Mouse (Mus musculus): Measurements from ENCODE around the gene Nudt15.

Gene Nudt15

DNA sequence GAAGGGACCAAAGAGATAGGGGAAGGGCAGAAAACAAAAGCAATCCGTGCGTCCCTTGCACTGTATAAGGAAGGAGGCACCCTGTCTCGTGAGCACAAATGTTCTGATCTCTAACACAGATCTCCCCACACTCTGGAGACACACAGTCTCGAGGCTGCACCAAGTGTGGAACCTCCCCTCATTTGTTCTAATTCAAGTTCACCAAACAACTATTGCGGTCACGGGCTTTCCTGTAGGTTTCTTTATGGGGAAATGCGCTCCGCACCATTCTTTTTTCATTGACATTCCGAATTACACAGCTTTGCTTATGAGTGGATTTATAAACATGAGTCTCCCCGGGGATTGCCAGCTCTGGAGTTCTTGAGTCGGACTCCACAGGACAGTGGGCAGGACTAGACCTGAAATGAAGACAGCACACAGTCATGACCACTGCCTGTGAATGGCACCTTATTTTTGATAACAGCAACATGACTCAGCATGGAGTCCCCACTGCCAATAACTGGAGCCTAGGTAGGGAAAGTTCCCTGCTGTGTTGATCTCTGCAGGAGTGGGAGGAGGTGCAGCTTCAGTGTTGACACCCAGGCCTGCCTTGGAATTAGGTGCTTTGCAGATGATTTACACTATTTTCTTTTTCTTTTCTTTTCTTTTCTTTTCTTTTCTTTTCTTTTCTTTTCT is 40.2 kb downstream of the Nudt15 start:
- in situ Hi-C loops (cut with MboI, MseI): no loop called here

DNA sequence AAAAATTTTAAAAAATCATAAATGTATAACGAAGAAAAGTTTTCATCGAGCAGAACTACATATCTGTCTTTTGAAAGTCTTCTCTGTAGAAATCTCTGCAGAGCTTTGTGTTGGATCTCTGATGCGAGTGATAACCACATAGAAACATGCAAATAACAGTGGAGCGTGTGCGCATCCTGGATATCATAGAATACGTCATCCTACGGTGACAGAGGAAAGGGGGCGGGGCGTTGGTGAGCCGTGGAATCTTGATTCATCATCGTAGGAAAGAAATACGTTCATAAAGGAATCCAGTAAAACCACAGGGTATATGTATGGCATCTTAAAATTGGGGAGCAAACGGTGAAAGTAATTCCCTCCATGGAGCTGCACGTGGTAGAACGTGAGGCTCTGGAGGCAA is 40.8 kb downstream of the Nudt15 start:
- in situ Hi-C loops (cut with MboI, MseI): no loop called here

DNA sequence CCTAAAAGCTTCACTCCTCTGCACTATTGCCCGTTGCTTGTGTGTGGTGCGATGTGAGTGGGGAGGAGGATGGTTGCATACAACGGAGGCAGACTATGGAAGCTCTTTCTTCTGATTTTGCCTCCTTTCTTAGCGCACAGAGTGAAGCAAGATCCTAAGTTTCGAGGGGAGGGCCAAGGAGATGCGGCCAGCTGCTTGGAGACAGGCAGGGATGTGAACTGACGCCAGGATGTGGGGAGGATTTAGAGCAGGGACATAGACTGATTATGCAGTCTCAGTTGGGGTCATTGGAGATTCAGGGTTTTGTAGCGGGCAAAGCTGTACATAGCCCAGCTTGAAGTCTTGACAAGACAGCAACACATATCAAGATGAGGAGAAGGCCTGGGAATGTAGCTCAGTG is 41.8 kb downstream of the Nudt15 start:
- in situ Hi-C loops (cut with MboI, MseI): no loop called here

DNA sequence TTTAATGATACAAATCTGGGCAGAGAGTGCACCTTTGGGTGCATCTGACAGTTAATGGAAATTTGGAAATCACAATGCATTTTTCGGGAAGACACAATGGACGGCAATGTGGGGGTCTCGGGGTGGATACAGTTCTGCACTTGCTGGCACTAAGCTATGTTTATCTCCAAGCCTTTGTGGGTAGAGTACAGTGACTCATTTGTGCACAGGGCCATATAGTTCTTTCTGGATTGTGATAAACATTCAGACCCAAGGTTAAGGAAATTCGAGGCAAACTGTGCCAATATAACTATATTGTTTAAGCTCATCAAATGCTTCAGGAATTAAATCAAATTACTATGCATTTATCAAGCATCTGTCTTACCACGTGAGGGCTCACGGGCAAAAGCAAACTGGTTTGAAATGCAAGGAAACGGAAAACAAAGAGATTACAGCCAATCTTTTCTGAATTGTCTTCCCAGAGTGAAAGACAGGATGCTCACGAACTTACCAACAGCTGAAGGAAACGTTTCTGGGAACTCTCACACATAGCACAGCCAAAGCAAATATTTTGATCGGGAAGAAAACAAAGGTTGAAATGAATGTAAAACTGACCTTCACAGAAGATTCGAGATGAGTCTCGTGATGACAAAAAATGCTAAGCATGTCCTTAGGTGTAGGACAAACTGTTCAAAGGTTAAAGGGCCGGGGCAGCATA is 44.7 kb downstream of the Nudt15 start:
- in situ Hi-C loops (cut with MboI, MseI): no loop called here

DNA sequence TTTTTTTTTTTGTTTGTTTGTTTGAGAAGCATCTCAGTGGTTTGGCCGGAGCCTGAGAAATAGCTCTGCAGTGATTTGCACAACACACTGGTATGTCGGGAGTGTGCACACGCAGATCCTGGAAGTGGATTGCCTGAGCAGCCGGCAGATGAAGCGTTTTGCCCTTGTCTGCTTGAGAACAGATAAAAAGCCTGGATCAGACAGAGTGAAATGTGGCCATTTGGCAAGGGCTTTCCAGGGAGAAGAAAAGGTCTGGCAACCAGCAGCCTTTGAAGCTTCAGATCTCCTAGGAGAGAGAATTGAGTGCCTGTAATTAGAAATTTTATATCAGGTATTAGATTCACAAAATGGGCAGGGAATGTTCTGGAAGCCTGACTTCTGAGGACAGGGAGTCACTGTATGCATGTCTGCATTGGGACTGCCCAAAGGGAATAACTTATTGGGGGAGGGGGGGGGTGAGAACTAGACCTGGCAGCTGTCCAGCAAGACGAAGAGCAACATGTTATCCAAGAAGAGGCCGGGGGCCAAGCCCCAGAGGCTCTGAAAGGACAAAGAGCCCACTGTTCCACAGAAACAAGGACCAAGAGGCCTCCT is 45.4 kb downstream of the Nudt15 start:
- in situ Hi-C loops (cut with MboI, MseI): no loop called here

DNA sequence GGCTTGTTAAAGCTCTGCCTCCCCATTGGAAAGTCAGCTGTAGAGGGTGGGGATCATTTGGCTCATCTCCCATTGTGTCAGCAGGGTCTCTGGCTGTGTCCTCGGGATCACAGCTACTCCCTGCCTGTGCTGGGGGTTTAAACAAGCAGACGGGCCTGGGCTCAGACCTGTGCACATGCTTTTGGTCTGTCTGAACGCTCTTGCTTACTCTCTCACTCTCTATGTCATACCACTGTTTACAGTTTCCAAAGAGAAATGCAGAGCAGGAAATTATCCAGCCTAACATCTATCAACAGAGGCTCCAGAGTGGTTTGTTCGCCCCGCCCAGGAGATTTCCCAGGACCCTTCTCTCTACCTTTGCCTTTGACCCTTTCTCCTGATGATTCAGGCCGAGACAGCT is 46.3 kb downstream of the Nudt15 start:
- in situ Hi-C loops (cut with MboI, MseI): no loop called here

DNA sequence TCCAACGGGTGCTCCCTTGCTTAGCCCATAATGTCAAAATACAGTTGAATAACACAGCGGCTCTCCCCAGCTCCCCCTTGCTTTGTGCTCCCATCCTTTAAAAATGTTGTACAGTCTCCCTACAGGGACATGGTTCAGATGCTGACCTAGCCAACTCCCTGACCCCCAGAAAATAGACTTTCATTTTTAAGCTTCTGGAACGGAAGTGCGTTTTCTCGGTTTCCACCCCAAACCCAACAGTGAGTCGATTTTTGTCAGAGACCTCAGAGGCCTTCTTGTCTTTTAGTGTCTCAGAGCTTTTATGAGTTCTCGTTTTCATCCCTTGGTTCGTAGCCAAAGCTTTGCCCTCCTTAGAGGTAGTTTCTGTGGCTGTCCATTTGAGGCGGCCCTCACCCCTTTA is 46.8 kb downstream of the Nudt15 start:
- in situ Hi-C loops (cut with MboI, MseI): no loop called here

DNA sequence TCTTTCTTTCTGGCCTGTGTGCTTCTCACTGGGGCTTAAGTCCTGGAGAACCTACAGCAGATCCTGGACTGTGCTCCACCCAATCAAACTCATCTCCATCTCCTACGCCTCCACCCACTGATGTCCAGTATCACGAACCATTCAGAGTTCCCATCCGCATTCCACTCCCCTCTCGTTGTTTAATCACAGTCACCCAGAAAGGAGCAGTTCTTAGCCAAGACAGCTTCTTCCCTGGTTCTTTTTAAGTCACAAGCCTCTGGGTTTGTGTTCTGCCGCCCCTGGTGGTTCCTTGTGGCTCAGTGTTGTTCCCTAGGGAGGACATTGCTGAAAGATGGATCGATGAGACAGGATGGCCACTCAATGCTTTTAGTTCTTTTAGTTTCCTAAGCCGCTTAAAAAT is 52.3 kb downstream of the Nudt15 start:
- in situ Hi-C loops (cut with MboI, MseI): no loop called here

DNA sequence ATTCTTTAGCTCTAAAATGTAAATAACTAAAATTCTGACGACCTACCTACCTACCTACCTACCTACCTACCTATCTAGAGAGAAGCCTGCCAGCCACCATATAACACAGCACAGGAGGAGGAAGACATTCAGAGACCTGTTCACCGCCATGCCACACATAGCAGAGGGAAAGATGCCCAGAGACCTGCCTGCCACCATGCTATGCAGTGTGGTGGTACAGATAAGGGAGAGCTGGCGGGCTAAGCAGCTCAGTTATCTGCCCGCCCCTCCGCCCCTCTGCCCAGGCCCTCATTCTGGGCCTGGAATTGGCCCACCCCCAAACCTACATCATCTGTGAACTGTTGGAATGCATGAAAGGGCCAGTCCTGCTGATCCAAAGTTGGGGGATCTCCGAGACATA is 53.9 kb downstream of the Nudt15 start:
- in situ Hi-C loops (cut with MboI, MseI): no loop called here

DNA sequence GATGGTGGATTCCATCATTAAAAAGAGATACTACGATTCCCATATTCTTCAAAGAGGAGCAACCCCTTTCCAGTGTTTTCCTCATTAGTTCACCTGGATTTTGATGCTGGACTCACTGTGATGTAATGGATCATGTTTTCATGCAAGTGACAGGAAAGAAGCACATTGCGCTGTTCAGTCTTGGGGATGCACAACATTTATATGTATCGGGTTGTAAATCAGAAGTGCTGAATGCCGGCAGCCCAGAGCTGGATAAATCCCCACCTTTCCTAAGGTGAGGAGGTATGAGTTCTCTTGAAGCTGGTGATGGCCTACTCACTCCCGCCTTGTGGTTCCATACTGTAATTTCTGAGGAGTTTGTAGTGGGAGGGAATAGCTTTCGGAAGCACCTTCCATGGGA is 54.7 kb downstream of the Nudt15 start:
- in situ Hi-C loops (cut with MboI, MseI): no loop called here

DNA sequence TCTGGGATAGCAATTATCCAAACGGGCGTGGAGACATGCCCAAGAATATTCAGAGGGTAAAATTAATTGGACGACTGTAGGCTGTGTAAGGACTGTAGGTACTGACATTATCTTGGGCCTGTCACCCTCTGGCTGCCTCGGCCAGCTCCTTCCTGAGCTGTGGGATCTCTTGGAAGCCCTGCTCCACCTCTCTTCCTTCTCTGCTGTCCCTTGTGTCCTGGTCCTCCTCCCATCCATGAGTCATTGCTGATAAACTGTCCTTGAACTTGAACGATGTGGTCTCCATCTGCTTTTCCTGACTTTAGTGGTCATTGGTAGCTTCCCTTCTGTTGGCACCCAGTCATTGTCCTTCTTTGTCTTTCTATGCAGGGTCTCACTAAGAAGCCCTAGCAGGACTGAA is 61.4 kb downstream of the Nudt15 start:
- in situ Hi-C loops (cut with MboI, MseI): no loop called here

DNA sequence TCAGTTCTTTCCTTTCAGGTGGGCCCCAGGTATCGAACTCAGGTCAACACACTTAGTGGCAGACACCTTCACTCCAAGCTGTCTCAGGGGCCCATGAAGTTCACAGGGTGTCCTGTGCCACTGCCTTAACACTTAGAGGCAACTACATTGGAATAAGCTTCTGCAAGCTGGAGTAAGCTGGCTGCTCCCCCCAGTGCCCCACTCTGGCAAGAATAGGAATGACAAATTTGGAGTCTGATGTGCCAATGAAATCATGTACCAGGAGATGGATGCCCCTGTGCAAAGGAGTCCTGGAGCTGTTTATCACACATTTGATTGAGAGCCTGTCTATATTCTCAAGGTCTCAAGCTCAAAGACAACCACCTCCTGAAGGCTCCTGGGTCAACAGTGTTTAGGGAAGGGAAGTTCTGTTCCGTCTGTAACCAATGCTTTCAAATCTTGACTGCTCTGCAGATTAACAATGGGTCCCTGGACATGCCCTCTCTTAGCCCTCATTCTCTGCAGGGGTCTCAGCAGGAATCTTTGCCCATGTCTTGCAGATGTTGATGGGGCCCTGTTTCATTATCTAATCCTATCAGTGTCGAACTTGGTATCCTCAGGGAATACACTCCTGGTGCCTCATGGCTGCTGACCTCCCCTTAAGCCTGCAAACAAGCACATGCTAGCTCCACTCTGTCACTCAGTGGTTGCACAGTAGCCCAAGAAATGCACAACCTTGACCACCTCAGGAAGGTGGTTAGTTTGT is 63.5 kb downstream of the Nudt15 start:
- in situ Hi-C loops (cut with MboI, MseI): no loop called here

DNA sequence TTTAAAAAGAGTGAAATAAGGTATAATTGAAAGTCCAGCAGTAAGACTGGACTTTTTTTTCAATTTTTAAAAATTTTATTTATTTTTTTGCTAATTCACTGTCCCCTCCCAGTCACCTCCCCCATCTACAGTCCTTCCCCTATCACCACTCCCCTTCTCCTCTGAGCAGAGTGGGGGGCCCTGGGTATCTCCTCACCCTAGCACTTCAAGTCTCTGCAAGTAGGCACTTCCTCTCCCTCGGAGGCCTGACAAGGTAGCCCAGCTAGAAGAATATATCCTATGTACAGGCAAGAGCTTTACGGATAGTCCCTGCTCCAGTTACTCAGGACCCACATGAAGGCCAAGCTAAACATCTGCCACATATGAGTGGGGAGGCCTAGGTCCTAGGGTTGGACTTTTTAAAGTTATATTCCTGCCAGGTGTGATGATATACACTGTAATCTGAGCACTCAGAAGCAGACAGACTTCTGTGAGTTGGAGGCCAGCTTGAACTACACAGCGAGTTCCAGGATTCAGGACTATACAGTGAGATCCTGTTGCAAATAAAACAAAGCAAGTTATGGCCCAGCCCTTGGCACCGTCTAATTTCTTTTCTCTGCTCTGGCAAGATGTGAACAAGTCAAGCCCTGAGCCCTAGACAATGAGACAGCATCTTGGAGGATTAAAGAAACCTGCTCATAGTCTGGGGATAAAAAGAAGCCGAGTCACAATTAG is 64.4 kb downstream of the Nudt15 start:
- in situ Hi-C loops (cut with MboI, MseI): no loop called here

DNA sequence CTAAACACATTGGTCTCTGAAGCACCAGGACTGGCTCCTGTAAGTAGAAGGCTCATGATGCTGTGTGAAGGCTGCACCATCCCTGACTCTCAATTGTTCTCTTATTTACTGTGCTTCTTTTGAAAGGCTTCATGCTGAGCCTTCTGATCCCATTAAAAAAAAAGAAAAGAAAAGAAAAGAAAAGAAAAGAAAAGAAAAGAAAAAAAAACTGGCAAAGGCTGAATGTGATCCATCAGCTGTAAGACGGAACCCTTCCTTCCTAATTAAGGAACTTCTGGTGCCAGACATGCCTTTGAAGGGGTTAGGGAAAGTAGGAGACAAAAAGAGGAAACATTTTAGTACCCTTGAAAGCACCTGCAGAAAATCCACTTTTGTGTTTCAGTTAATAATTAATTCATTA is 68.3 kb downstream of the Nudt15 start:
- in situ Hi-C loops (cut with MboI, MseI): no loop called here

DNA sequence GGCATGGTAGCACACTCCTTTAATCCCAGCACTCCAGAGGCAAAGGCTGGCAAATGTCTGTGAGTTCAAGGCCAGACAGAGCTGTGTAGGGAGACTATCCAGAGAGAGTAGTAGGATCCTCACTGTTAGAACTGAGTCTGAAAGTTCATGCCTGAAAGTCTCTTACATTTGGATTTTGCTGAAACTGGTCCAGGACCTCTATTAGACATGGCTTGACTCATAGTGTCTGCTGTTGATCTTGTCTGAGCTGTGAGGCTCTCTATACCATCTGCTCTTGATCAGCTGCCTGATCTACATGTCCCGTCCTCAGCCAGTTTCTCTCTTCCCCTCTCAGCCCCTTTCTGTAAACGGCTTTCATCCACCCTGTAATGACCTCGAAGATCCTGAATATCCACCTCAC is 69.7 kb downstream of the Nudt15 start:
- in situ Hi-C loops (cut with MboI, MseI): no loop called here

DNA sequence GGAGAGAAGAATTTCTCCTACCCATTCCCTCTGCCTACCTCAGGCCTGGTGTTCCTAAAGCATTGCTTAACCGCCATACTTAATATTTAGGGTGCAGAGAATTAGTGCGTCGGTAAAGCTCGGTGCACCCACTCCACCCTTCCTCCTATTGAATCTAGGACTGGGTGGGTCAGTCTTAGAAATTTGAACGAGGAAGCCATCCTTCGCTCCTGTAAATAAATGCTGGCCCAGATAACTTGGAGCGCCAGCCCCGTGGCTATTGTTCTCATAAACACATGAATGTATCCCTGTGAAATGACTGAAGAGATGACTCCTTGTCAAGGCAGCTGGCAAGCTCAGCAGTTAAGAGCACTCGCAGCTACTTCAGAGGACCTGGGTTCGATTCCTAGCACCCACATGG is 71.0 kb downstream of the Nudt15 start:
- in situ Hi-C loops (cut with MboI, MseI): no loop called here

DNA sequence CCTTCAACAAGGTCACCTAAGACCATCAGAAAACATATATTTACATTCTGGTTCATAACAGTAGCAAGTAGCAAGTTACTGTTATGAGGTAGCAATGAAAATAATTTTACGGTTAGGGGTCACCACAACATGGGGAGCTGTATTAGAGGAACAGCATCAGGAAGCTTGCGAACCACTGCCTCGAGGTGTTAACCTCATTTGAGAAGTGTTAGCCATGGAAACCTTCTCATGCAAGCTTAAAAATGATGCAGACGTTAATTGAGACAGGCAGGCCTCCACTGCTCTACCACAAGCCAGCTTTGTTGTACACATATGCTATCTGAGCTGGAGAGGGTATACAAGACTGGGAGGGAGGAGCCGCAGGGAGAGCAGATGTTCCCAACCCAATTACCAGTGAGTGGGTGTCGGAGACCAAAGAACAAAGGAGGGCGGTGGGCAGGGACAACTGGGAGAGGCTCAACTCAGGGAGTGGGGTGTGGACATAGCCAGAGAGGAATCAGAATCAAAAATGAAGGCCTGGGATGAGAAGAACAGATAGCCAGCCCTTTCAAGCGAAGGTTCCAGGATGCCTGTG is 71.6 kb downstream of the Nudt15 start:
- in situ Hi-C loops (cut with MboI, MseI): no loop called here

DNA sequence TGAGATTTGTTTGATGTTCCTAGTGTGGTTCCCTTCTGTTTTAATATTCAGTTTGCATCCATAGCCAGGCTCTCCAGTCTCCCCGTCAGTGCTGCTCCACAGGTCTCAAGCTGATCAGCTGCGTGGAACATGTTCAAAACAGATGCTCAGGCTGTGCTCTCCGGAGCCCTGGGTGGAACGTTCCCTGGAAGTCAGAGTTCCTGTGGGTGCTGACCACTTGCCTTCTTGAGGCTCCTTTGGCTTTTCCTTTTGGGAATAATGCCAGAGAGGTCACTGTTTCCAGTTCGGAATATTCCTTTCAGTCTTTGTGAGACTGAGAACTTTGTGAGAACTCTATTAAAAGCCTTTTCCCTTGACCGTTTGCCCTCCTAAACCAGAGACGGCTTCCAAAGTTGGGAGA is 72.5 kb downstream of the Nudt15 start:
- in situ Hi-C loops (cut with MboI, MseI): no loop called here

DNA sequence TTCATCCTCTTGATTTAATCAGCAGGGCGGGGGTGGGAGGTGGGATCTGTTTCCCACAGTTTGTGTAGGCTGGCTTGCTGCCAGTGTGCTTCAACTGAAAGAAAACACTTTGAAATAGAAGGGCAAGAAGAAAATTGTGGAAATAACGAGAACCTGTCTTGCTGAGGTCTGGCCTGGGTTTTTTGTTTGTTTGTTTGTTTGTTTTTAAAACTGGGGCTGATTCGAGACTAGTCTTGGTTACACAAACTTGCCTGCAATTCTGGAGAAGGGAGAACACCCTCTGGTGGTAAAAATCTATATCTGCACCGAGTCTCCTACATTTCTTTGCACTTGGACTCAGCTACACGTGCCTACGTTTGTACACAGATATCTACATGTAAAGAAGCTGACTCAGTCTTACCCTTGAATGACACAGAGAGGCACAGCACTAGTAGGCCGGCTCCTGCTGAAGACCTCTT is 73.4 kb downstream of the Nudt15 start:
- in situ Hi-C loops (cut with MboI, MseI): no loop called here

DNA sequence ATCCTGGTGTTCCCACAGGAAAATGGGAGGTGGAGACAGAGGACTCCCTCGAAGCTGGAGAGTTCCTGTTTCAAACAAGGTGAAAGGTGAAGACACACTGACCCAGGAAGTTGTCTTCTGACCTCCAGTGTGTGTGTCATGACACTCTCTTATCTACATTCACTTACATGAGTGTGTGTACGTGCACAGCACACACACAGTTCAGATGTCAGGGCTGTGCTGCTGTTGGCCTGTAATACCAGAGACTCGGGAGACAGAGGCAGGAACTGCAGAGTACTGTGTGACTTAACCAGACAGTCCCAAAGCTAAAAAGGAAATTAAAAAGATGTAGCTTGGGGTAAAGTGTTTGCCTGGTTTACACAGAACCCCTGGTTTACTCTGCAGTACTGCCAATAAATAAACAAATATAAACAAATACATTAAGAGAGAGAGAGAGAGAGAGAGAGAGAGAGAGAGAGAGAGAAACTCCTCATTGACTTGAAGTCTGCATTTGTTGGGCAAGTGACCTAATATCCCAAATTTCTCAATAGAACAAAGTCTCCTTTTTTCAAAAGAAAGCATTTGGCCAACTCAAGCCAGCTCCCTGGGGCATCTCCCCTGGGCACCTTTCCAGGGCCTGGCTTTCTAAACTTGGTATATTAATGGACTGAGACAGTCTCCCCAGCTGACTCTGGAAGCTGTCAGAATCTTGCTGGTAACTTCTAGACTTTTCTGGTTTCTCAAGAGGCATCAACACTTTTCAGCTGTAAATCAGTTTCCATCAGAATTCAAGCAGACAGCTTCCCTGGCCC is 74.2 kb downstream of the Nudt15 start:
- in situ Hi-C loops (cut with MboI, MseI): no loop called here

DNA sequence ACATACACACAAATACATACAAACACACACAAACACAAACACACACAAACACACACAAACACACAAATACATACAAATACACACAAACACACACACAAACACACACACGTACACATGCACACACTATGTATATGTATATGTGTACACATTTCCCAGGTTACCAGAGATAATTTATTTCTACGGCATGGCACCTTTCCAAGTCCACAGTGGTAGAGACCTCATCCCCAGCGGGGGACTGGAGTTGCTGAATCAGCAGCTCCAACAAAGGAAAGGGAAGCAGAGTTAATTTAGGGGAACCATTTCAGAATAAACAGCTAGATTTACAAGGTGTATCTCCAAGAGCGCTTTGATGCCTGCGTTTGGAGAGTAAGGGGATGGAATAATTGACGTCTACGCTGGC is 75.8 kb downstream of the Nudt15 start:
- in situ Hi-C loops (cut with MboI, MseI): no loop called here
